Comparison of ENCODE assay signal across 7 mouse cellular contexts in genomic region chr1:189817810-189818209, GRCm38 (mm10).
DNase-seq lines count a peak whose midpoint lies in the region; ATAC-seq lines count a peak whose summit lies in the region.

No protein-coding gene starts in this region.

- no peak for ATAC-seq in inflammation-experienced regulatory T-cells, adult 6 months

- DNase-seq in fibroblast of lung, adult 2 months (ENCODE audit: low read depth): peak; percentile 56
- peak; percentile 77 to 85 for DNase-seq in heart, adult 18-20 months
- peak; percentile 56 for DNase-seq in kidney, postnatal 10 days
- peak; percentile 50 for DNase-seq in lung, postnatal 36 days
- no peak for DNase-seq in ovary, postnatal 14 days (ENCODE audit: low spot score)
- no peak for DNase-seq in embryo, embryonic 10 days (ENCODE audit: low spot score)

Comparison
In these comparisons a context has a peak if more than half of its experiments do, and no peak if none do; other contexts are left out.
1. DNase-seq: peak in fibroblast of lung, adult 2 months (single experiment), heart, adult 18-20 months (2 of 2), kidney, postnatal 10 days (single experiment) and lung, postnatal 36 days (single experiment); none in ovary, postnatal 14 days (single experiment) and embryo, embryonic 10 days (single experiment).